Mouse (Mus musculus) intestine, postnatal 0 days (tissue): ENCODE results near the gene Npepl1. TPM values are rescaled to one million over a fixed set of nuclear protein-coding genes. Genes with fewer than 3 reads are reported as not detected.
A peak's percentile ranks its signal among the peaks of the same experiment; 100 is the strongest.

Experiments
- ATAC-seq: fragments of 200-750 bp; cut with Nextera tagmentation; 2 replicates; pipeline ENCODE4 v1.8.0; 2017; ENCODE audit warnings: mild to moderate bottlenecking, moderate TSS enrichment, moderate library complexity
- H3K27ac ChIP-seq: fragments of 300-500 bp; sonication (generic); 2 replicates; pipeline ENCODE4 v1.5.1; 2014; ENCODE audit warnings: mild to moderate bottlenecking, low read depth, low read length, moderate library complexity
- H3K27me3 ChIP-seq: fragments of 300-500 bp; sonication (generic); replicated peaks from 2 replicates; pipeline ENCODE4 v1.6.1; 2014; ENCODE audit warnings: low read length, mixed read lengths; ENCODE audit not compliant: control insufficient read depth, insufficient read depth
- H3K36me3 ChIP-seq: fragments of 300-500 bp; sonication (generic); 2 replicates; pipeline ENCODE4 v1.6.1; 2014; ENCODE audit warnings: mild to moderate bottlenecking, moderate library complexity; ENCODE audit not compliant: control insufficient read depth, insufficient read depth
- H3K4me1 ChIP-seq: fragments of 300-500 bp; sonication (generic); replicated peaks from 2 replicates; pipeline ENCODE4 v1.6.1; 2014; ENCODE audit warnings: antibody characterized with exemption, low read length, mixed read lengths; ENCODE audit not compliant: control insufficient read depth, insufficient read depth
- H3K4me2 ChIP-seq: fragments of 300-500 bp; sonication (generic); replicated peaks from 2 replicates; pipeline ENCODE4 v1.6.1; 2014; ENCODE audit warnings: low read depth, mild to moderate bottlenecking, moderate library complexity
- H3K4me3 ChIP-seq: fragments of 300-500 bp; sonication (generic); 2 replicates; pipeline ENCODE4 v1.5.1; 2014; ENCODE audit warnings: low read depth, low read length
- H3K9ac ChIP-seq: fragments of 300-500 bp; sonication (generic); 2 replicates; pipeline ENCODE4 v1.6.1; 2014; ENCODE audit warnings: mild to moderate bottlenecking, low read depth, low read length
- H3K9me3 ChIP-seq: fragments of 300-500 bp; sonication (generic); 2 replicates; pipeline ENCODE4 v1.6.1; 2016; ENCODE audit warnings: mixed run types; ENCODE audit not compliant: control insufficient read depth
- CTCF ChIP-seq: sonication (generic); IDR thresholded peaks from 2 replicates; pipeline ENCODE4 v1.5.1; 2016; ENCODE audit warnings: low read depth, mild to moderate bottlenecking, control low read depth, antibody characterized with exemption, moderate library complexity
- WGBS: fragments of 180-500 bp; shearing (Covaris S2); extraction: QIAGEN DNeasy Blood & Tissue Kit; methylation state at CpG from one replicate; pipeline ENCODE4 v1.1.7; 2014; 5-methylcytosine and 5-hydroxymethylcytosine counted together
- polyA plus RNA-seq: library from polyadenylated mRNA; unstranded; fragments of >200 nt; fragmentation: Nextera tagmentation; extraction: Ambion mirVana; gene quantifications from 2 replicates; pipeline ENCODE4 v1.2.1, GENCODE M21; 2015

The Npepl1 gene
- polyA plus RNA-seq, 1 experiment from 2014 or later, result 24.8 TPM

DNA sequence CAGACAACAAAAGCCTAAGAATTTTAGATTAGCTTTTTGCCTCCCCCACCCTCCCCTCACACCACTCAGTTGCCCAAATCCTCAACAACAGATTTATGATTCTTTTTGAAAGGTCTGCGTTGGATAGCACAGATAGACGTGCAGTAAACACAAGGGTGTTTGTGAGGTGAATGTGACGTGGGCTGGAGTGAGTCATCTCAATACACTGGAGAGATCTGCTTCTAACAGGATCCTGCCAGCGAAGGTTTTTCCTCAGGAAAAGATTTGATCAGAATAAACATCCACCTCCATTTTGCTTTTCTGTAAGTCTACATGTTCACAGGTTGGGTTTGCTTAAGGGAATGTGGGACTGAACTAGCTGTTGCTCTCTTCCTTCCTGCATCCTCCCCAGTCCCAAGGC lies 6.6 kb upstream of the Npepl1 start:
- Histone ChIP-seq H3K9me3 (no peaks in the 10 kb centered on the region), H3K27ac (no peak overlapping the region), H3K4me2 (no peak overlapping the region), H3K27me3 (no peaks in the 10 kb centered on the region), H3K9ac (no peak overlapping the region), H3K4me1 (no peaks in the 10 kb centered on the region), H3K4me3 (no peak overlapping the region), H3K36me3 (no peaks in the 10 kb centered on the region)
- WGBS, result 78% methylated on average over 4 of the region's 4 CpGs
- ATAC-seq, result no peak
- TF ChIP-seq CTCF, result no peak

DNA sequence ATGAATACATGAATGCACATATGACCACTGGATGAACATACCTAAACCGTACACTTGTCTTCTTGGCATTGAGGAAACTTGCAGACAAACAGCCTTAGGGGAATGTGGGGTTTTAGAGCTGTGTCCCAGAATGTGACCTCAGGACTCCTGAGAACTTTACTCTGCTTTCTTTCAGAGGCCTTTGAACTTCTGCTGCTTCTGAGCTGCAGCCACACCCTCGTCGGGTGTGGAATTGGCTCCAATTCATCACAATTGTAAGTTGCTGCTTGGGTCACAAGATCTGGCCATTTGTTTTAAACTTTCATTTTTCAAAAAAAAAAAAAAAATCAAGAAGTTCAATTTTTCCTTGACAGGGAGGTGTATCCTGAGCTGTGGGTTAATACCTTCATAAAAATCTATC lies 2.8 kb upstream of the Npepl1 start:
- Histone ChIP-seq H3K4me3 (no peak overlapping the region), H3K27me3 (no peaks in the 10 kb centered on the region), H3K27ac (no peak overlapping the region), H3K9ac (no peak overlapping the region), H3K4me2 (no peak overlapping the region), H3K36me3 (no peaks in the 10 kb centered on the region), H3K4me1 (peaks cover 6% of the 10 kb centered on the region; the same call in 1 of the 2 replicates), H3K9me3 (no peaks in the 10 kb centered on the region)
- WGBS, result 45% methylated on average over 3 of the region's 3 CpGs
- no peak for ATAC-seq
- no peak for TF ChIP-seq CTCF

DNA sequence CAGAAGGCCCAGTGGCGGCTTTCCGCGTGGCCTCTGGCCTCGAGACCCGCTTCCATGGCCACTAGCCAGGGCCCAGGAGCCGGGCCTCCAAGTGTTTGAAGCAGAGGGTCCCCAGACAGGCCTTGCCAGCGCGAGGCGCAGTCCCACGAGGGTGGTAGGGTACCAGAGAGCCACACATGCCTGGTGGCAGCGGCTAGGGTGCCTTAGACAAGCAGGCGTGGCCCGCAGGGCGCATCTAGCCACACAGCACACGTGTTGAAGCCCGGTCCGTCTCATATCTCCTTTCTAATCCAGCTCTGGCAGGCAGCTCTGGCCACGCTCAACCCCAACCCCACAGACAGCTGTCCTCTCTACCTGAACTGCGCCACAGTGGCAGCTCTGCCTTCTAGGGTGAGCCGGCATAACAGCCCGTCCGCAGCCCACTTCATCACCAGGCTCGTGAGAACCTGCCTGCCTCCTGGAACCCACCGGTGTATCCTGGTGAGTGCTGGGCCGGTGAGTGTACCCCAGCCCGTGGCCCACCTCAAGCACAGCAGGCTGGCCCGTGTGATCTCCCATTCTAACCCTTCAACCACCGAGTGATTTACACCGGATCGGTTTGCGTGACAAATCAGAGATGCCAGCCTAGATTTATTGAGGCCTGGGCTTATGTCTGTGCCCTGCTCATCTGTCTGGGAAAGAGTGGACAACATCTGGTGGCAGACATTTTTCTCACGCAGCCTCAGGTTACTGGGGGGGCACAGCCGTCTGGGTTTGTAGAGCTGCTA lies 817 bp downstream of the Npepl1 start:
- H3K9ac ChIP-seq, result peak overlapping the region; percentile 85
- TF ChIP-seq CTCF, result no peak
- H3K27me3 ChIP-seq, result no peaks in the 10 kb centered on the region
- peak overlapping the region; percentile 64 for H3K4me3 ChIP-seq
- H3K36me3 ChIP-seq, result peaks cover 16% of the 10 kb centered on the region
- peak overlapping the region; percentile 92 for H3K4me2 ChIP-seq
- H3K27ac ChIP-seq, result 0 out of 2 replicates have a peak overlapping the region, but pooled peaks have one; percentile 64
- no peaks in the 10 kb centered on the region for H3K9me3 ChIP-seq
- WGBS, result 46% methylated on average over 33 of the region's 33 CpGs
- peaks cover 6% of the 10 kb centered on the region; the same call in 1 of the 2 replicates for H3K4me1 ChIP-seq
- ATAC-seq, result peak; percentile 29

DNA sequence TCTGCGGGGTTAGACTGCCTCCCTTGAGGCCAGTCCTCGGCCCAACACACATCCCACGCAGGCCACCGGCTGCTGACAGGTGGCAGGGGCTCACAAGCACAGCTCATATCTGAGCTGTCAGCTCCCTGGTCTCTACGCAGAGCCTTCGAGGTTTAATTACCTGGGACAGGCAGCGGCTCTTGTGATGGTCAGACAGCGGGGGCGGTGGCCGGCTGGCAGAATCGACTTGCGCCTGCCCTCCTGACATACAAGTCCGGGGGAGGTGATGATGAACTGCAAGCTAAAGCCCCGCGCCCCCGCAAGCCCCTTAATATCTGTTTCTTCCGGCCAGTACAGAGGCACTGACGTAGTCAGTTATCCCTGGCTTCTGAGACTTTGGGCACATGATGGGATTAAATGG lies 2.8 kb downstream of the Npepl1 start:
- no peak overlapping the region for H3K9ac ChIP-seq
- H3K27ac ChIP-seq, result no peak overlapping the region
- ATAC-seq, result no peak
- 95% methylated on average over 18 of the region's 18 CpGs for WGBS
- H3K9me3 ChIP-seq, result no peaks in the 10 kb centered on the region
- H3K36me3 ChIP-seq, result peaks cover 18% of the 10 kb centered on the region
- TF ChIP-seq CTCF, result no peak
- no peak overlapping the region for H3K4me3 ChIP-seq
- peaks cover 6% of the 10 kb centered on the region; the same call in 1 of the 2 replicates for H3K4me1 ChIP-seq
- H3K4me2 ChIP-seq, result no peak overlapping the region
- H3K27me3 ChIP-seq, result no peaks in the 10 kb centered on the region

DNA sequence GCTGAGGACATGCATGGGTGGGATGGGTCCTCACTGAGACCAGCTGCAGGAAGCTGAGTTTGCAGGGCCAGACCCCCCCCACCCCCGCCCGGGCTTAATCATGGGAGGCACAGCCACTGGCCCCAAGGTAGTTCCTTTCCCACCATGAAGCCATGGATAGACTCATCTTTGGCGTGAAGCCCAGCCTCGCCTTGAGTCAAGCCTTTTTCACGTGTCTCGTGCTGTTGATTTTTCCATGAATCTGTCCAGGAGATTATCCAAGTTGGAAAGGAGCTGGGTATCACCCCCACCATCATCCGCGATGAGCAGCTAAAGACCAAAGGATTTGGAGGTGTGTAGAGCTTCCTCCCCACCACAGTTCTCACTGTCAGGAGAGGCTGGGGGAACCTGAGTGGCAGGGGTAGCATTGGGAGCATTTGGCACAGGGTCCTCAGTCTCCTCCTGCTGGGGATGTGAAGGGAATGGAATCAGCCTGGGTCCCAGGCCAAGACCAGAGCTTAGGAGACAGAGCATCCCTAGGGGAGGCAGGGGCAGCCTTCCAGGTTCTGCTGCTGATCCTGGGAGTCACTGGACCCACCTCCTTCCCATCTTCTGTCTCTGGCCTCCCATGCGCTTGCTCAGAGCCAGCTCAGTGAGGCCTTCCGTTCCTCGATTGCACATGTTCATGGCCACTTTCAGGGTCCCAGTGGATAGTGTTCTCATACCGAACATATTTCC lies 4.2 kb downstream of the Npepl1 start:
- no peak for ATAC-seq
- Histone ChIP-seq H3K4me2 (no peak overlapping the region), H3K4me1 (peaks cover 6% of the 10 kb centered on the region; the same call in 1 of the 2 replicates), H3K4me3 (no peak overlapping the region), H3K27ac (no peak overlapping the region), H3K27me3 (no peaks in the 10 kb centered on the region), H3K9me3 (no peaks in the 10 kb centered on the region), H3K36me3 (peaks cover 28% of the 10 kb centered on the region), H3K9ac (no peak overlapping the region)
- WGBS, result 88% methylated on average over 12 of the region's 12 CpGs
- TF ChIP-seq CTCF, result no peak

DNA sequence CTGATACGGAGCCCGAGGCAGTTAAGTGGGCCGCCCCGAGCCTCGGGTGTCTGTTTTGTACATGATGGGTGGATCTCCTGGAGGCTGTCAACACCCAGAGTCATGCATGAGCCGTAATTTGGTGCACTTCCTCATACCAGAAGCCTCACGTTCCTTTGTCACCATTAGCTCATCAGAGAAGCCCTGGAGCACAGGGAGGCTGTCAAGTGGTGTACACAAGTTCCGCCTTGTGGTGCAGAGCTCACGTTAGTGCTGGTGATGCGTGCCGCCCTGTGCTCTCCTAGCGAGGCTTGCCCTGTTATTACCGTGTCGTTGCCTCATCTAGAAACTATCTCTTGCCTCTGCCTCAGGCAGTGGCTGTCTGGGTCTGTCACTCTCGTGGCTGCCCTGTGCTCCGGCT lies 6.8 kb downstream of the Npepl1 start:
- WGBS, result 68% methylated on average over 16 of the region's 16 CpGs
- peaks cover 53% of the 10 kb centered on the region for H3K36me3 ChIP-seq
- ATAC-seq, result peak; percentile 42

More for the DNA sequence above, 6.8 kb downstream of the Npepl1 start:
- Histone ChIP-seq H3K9me3 (no peaks in the 10 kb centered on the region), H3K27ac (no peak overlapping the region), H3K27me3 (no peaks in the 10 kb centered on the region), H3K4me3 (no peak overlapping the region), H3K4me2 (no peak overlapping the region), H3K4me1 (no peaks in the 10 kb centered on the region), H3K9ac (no peak overlapping the region)
- TF ChIP-seq CTCF, result no peak
